Mouse (Mus musculus): ENCODE data around the gene Ccdc88a.
A peak's percentile ranks its signal among the peaks of the same experiment; 100 is the strongest.

The Ccdc88a gene

DNA sequence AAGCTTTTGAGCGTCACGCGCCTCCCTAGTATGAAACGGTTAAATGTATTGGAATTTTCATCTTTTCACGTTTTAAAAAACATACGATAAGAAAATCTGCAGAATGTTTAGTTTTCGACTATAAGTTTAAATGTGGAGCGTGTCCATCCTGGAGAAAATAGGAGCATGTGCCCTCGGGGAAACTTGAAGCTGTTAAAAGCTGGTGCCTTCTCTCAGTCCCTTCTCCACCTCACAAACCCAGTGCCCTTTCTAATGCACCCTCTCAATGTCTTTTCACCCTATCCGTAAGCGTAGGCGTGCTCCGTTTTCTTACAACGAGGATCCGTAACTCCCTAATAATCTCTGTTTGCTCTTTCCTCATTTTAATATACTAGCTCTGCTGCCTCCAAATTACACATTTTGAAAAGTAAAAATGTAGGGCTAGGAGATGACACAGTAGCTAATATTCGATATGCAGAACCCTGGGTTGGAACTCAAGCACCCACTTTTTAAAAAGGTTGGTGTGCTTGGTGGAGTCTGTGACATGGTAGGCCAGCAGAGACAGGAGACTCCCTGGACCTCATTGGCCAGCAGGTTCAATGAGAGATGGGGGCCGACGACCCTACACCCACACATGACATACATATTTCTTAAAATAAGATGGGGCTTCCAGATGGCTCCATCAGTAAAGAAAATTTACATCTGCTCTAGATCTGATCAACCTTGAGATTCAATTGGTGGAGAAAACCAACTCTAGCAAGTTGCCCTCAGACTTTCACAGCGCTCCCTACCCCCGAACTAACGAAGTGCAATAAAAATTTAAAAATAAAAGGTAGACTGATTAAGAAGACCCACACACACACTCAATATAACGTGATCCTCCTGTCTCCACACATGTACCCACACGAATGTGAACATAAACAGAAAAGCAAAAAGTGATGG lies 175.3 kb downstream of the Ccdc88a start:
- peak; percentile 9 for DNase-seq (ENCODE audit: low read depth, low spot score)

DNA sequence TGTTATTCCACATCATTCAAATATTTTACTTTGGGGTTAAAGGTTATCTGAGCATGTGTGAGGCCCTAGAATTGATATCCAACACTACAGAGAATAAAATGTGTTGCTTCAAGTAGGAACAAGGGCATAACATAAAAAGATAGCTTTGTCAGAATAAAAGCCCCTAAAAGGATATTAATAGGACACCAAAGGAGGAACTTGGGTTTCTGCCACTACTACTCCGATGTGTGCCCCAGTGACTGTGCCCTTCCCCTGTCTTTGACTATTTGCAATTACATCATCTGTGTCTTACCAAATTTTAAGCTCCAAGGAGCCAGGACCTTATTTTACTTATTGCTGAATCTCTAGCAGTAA lies 175.9 kb downstream of the Ccdc88a start:
- no peak for DNase-seq (ENCODE audit: low read depth, low spot score)
